Mouse (Mus musculus): ENCODE measurements around the gene Tgfbr1. TPM values are rescaled to one million over a fixed set of nuclear protein-coding genes. Genes with fewer than 3 reads are reported as not detected.

Gene Tgfbr1
- total RNA-seq (2014; fragmentation: Nextera tagmentation) = 26.6 and 27.5 TPM in 2 replicates
- 62.7 and 65.1 TPM in 2 replicates for total RNA-seq (2017)
- 1.7 TPM in 2 replicates for polyA plus RNA-seq (2012)

DNA sequence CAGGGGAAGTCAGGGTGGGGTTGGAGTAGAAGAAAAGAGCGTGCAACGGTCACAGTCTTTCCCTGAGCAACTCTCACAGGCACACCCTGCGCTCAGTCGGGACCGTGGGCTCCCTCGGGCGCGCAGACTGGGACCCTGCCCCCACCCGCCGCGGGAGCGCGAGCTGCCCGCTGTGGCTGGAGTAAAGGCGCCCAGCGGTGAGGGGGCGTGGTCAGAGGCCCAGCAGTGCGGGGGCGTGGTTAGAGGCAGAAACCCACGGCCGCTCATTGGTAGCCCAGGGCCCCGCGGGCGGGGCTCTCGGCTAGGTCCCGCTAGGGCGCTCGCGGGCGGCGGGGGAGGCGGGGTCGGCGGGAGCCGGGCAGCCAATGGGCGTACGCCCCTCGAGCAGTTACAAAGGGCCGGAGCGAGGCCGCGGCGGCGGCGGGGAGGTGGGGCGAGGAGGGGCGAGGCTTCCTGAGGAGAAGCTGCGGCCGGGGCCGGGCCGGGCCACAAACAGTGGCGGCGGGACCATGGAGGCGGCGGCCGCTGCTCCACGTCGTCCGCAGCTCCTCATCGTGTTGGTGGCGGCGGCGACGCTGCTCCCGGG, at the start of gene Tgfbr1:
TSS of gene Tgfbr1 (plus strand) at position 420 of the 586 bp plus-strand sequence.
- no peaks in the 10 kb centered on the region for H3K36me3 ChIP-seq (replicated peaks)
- DNase-seq (ENCODE audit: low spot score) (peak; percentile 97), ATAC-seq (ENCODE audit: extremely low read depth, insufficient number of reproducible peaks, low FRiP score, poor library complexity, severe bottlenecking) (peak; percentile 91)
- H3K4me1 ChIP-seq (ENCODE audit: insufficient read depth, low read depth, low read length) = peaks cover 16% of the 10 kb centered on the region
- peaks cover 15% of the 10 kb centered on the region for H3K27me3 ChIP-seq (ENCODE audit: insufficient read depth, low read length)
- no peaks in the 10 kb centered on the region for H3K9me3 ChIP-seq (replicated peaks)
- TF ChIP-seq TAL1 (conservative IDR thresholded peaks at IDR 0.05; ENCODE audit: low read depth, low read length) (no peak), POLR2AphosphoS5 (IDR thresholded peaks at IDR 0.05; ENCODE audit: insufficient replicate concordance, low read depth, low read length) (no peak), GATA2 (IDR thresholded peaks at IDR 0.05; ENCODE audit: borderline replicate concordance, low read depth, low read length) (no peak), CTCF (IDR thresholded peaks at IDR 0.05; ENCODE audit: low read depth, low read length) (no peak), GATA1 (IDR thresholded peaks at IDR 0.05; ENCODE audit: borderline replicate concordance, low read length) (no peak)
- H3K4me3 ChIP-seq (ENCODE audit: low read depth, low read length) = peak within 1 kb of the TSS; percentile 81

DNA sequence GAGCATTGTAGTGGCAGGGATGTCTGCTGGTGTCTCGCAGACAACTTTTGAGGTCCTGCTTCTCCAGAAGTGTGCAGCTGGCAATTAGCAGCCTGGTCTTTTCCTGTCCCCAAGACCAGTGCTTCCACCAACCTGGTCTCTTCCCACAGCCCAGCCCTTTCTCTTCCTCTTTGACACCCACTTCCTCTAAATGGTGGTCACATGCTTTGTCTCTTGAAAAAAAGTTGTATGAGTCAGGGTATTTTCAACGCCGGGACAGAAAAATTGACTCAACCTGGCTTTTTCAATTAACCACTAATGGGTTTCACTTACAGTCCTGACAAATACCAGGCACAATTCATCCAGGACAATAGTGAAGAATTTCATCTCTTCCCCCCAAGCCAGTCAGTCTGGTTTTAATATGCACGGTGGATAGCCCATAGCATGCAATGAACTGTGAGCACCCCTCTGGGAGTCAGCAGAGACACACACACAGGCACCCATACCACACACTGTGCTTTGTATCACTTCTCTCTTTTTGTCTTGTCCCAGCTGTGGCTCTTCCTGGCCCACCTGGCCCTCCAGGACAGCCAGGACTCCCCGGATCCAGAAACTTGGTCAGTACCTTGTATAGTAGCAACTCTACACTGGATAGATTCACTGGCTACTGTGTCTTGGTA, 49.6 kb upstream of the Tgfbr1 start:
- Histone ChIP-seq H3K4me3 (ENCODE audit: low read depth, low read length) (no peak overlapping the region), H3K27me3 (ENCODE audit: insufficient read depth, low read length) (no peaks in the 10 kb centered on the region), H3K4me1 (ENCODE audit: insufficient read depth, low read depth, low read length) (no peaks in the 10 kb centered on the region), H3K36me3 (replicated peaks) (no peaks in the 10 kb centered on the region), H3K9me3 (replicated peaks) (peaks cover 15% of the 10 kb centered on the region)
- no peak for TF ChIP-seq CTCF (IDR thresholded peaks at IDR 0.05; ENCODE audit: low read depth, low read length)
- no peak for TF ChIP-seq GATA2 (IDR thresholded peaks at IDR 0.05; ENCODE audit: borderline replicate concordance, low read depth, low read length)
- no peak for TF ChIP-seq TAL1 (conservative IDR thresholded peaks at IDR 0.05; ENCODE audit: low read depth, low read length)
- TF ChIP-seq GATA1 (IDR thresholded peaks at IDR 0.05; ENCODE audit: borderline replicate concordance, low read length) = no peak
- no peak for TF ChIP-seq POLR2AphosphoS5 (IDR thresholded peaks at IDR 0.05; ENCODE audit: insufficient replicate concordance, low read depth, low read length)
- ATAC-seq (ENCODE audit: extremely low read depth, insufficient number of reproducible peaks, low FRiP score, poor library complexity, severe bottlenecking) (peak; percentile 70), DNase-seq (ENCODE audit: low spot score) (no peak)

DNA sequence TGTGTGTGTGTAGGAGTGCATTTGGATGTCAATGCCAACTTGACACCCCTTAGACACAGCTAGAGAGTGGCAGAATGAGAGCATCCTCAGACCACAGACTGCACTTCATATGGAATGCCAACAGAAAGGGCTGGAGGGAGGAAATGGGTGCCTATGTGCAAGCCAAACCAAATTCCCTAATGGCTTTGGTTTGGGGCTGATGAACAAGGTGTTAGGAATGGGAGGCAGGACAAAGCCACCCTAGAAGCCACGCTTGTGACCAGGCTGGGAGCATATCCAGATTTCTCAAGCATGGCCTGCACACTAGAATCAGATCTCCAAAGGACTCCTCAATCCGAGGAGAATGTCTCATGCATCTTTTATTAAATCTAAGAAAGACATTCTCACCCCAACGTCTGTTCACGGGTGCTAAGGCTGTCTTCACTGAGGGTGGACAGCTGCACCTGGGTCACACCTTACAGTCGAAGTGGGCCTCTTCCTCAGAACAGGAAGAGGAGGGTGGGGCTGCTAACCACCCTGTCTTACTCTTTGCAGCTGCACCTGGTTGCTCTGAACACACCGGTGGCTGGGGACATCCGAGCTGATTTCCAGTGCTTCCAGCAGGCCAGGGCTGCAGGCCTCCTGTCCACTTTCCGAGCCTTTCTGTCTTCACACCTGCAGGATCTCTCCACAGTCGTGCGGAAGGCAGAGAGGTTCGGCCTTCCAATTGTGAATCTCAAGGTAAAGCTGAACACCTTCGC, 43.0 kb upstream of the Tgfbr1 start:
- ATAC-seq (ENCODE audit: extremely low read depth, insufficient number of reproducible peaks, low FRiP score, poor library complexity, severe bottlenecking) (no peak), DNase-seq (ENCODE audit: low spot score) (no peak)
- Histone ChIP-seq H3K4me1 (ENCODE audit: insufficient read depth, low read depth, low read length) (no peaks in the 10 kb centered on the region), H3K9me3 (replicated peaks) (no peaks in the 10 kb centered on the region), H3K36me3 (replicated peaks) (no peaks in the 10 kb centered on the region), H3K4me3 (ENCODE audit: low read depth, low read length) (no peak overlapping the region), H3K27me3 (ENCODE audit: insufficient read depth, low read length) (no peaks in the 10 kb centered on the region)
- no peak for TF ChIP-seq GATA1 (IDR thresholded peaks at IDR 0.05; ENCODE audit: borderline replicate concordance, low read length)
- no peak for TF ChIP-seq TAL1 (conservative IDR thresholded peaks at IDR 0.05; ENCODE audit: low read depth, low read length)
- TF ChIP-seq POLR2AphosphoS5 (IDR thresholded peaks at IDR 0.05; ENCODE audit: insufficient replicate concordance, low read depth, low read length) = no peak
- TF ChIP-seq GATA2 (IDR thresholded peaks at IDR 0.05; ENCODE audit: borderline replicate concordance, low read depth, low read length) = no peak
- no peak for TF ChIP-seq CTCF (IDR thresholded peaks at IDR 0.05; ENCODE audit: low read depth, low read length)

DNA sequence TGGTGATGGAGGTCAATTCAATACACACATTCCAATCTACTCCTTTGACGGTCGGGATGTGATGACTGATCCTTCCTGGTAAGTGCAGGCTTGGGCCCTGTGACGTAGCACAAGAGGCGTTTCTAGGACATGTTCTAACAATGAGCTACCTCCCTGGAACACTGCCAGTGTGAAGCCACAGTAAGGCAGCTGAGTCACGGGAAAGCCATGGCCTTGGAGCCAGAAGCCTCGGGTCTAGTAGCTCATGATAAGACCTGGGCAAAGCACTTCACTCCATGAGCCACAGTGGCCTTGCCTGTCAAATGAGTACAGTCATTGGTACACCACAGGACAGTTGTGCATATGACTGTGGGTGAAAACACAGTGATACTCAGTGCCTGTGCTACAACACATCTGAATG, 42.2 kb upstream of the Tgfbr1 start:
- ATAC-seq (ENCODE audit: extremely low read depth, insufficient number of reproducible peaks, low FRiP score, poor library complexity, severe bottlenecking) (peak; percentile 46; the same call in 1 of the 2 replicates), DNase-seq (ENCODE audit: low spot score) (no peak)
- Histone ChIP-seq H3K27me3 (ENCODE audit: insufficient read depth, low read length) (no peaks in the 10 kb centered on the region), H3K4me1 (ENCODE audit: insufficient read depth, low read depth, low read length) (no peaks in the 10 kb centered on the region), H3K9me3 (replicated peaks) (no peaks in the 10 kb centered on the region), H3K36me3 (replicated peaks) (no peaks in the 10 kb centered on the region), H3K4me3 (ENCODE audit: low read depth, low read length) (no peak overlapping the region)
- TF ChIP-seq GATA2 (IDR thresholded peaks at IDR 0.05; ENCODE audit: borderline replicate concordance, low read depth, low read length) = no peak
- TF ChIP-seq GATA1 (IDR thresholded peaks at IDR 0.05; ENCODE audit: borderline replicate concordance, low read length) = no peak
- no peak for TF ChIP-seq POLR2AphosphoS5 (IDR thresholded peaks at IDR 0.05; ENCODE audit: insufficient replicate concordance, low read depth, low read length)
- no peak for TF ChIP-seq TAL1 (conservative IDR thresholded peaks at IDR 0.05; ENCODE audit: low read depth, low read length)
- no peak for TF ChIP-seq CTCF (IDR thresholded peaks at IDR 0.05; ENCODE audit: low read depth, low read length)

DNA sequence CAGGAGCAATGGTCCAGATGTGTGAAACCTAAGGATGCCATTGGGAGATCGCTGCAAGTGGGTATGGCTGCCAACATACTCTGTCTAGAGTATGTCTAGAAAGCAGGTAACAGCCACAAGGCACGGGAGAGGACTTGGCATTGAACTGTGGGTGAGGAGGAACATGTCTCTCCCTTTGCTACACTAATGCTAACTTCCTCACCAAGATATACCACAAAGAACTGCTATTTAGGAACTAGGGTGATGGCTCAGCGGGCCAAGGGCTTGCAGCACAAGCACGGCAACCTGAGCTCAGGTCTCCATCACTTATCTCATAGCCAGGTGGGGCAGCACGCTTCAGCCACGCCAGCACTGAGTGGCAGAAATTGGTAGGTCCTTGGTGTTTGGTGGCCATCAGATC, 41.6 kb upstream of the Tgfbr1 start:
- Histone ChIP-seq H3K27me3 (ENCODE audit: insufficient read depth, low read length) (no peaks in the 10 kb centered on the region), H3K4me3 (ENCODE audit: low read depth, low read length) (no peak overlapping the region), H3K36me3 (replicated peaks) (no peaks in the 10 kb centered on the region), H3K9me3 (replicated peaks) (no peaks in the 10 kb centered on the region), H3K4me1 (ENCODE audit: insufficient read depth, low read depth, low read length) (no peaks in the 10 kb centered on the region)
- no peak for ATAC-seq (ENCODE audit: extremely low read depth, insufficient number of reproducible peaks, low FRiP score, poor library complexity, severe bottlenecking)
- TF ChIP-seq POLR2AphosphoS5 (IDR thresholded peaks at IDR 0.05; ENCODE audit: insufficient replicate concordance, low read depth, low read length) (no peak), TAL1 (conservative IDR thresholded peaks at IDR 0.05; ENCODE audit: low read depth, low read length) (no peak), CTCF (IDR thresholded peaks at IDR 0.05; ENCODE audit: low read depth, low read length) (no peak), GATA2 (IDR thresholded peaks at IDR 0.05; ENCODE audit: borderline replicate concordance, low read depth, low read length) (no peak), GATA1 (IDR thresholded peaks at IDR 0.05; ENCODE audit: borderline replicate concordance, low read length) (no peak)
- DNase-seq (ENCODE audit: low spot score) = no peak

DNA sequence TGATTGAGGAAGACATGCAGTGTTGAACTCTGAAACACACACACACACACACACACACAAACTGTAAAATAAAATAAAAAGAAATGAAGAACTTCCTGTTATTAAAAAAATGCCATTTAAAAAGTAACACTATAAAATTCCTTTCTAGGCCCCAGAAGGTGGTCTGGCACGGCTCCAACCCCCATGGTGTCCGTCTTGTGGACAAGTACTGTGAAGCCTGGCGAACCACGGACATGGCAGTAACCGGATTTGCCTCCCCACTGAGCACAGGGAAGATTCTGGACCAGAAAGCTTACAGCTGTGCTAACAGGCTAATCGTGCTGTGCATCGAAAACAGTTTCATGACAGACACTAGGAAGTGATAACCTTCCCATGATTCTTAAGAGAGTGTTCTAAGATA, 41.1 kb upstream of the Tgfbr1 start:
- no peaks in the 10 kb centered on the region for H3K27me3 ChIP-seq (ENCODE audit: insufficient read depth, low read length)
- TF ChIP-seq GATA1 (IDR thresholded peaks at IDR 0.05; ENCODE audit: borderline replicate concordance, low read length) = no peak
- TF ChIP-seq POLR2AphosphoS5 (IDR thresholded peaks at IDR 0.05; ENCODE audit: insufficient replicate concordance, low read depth, low read length) = no peak
- TF ChIP-seq GATA2 (IDR thresholded peaks at IDR 0.05; ENCODE audit: borderline replicate concordance, low read depth, low read length) = no peak
- TF ChIP-seq CTCF (IDR thresholded peaks at IDR 0.05; ENCODE audit: low read depth, low read length) = no peak
- TF ChIP-seq TAL1 (conservative IDR thresholded peaks at IDR 0.05; ENCODE audit: low read depth, low read length) = no peak
- no peaks in the 10 kb centered on the region for H3K36me3 ChIP-seq (replicated peaks)
- no peak overlapping the region for H3K4me3 ChIP-seq (ENCODE audit: low read depth, low read length)
- no peak for ATAC-seq (ENCODE audit: extremely low read depth, insufficient number of reproducible peaks, low FRiP score, poor library complexity, severe bottlenecking)
- H3K9me3 ChIP-seq (replicated peaks) = no peaks in the 10 kb centered on the region
- DNase-seq (ENCODE audit: low spot score) = no peak
- no peaks in the 10 kb centered on the region for H3K4me1 ChIP-seq (ENCODE audit: insufficient read depth, low read depth, low read length)
